Mouse (Mus musculus): ENCODE measurements around the gene Prkaa1. TPM values are rescaled to one million over a fixed set of nuclear protein-coding genes. Genes with fewer than 3 reads are reported as not detected.
A peak's percentile ranks its signal among the peaks of the same experiment; 100 is the strongest.
"Not testable (repeated sequence)": the region's sequence is repeated elsewhere in the genome, so short reads cannot be mapped to it uniquely, and the experiment has no call there.

The Prkaa1 gene
- total RNA-seq, 2 experiments from 2014 or later: 10.0 to 12.7 TPM

DNA sequence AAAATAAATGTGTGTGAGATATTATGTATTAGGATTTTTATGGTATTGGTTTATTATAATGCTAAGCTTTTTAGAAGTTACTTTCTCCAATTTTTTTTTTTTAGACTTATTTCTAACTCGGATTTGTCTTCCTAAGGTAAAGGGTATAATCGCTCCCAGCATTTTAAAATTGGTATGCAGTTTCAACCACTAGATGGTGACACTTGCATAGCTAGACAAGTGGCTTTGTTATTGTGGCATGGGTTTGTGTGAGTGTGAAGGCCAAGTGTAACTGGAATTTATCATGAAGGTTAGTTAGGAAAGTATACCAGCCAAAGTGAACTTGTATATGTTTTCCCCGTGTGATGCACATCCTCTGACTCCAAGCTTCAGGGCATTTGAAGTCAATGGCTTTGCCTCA lies 50.2 kb downstream of the Prkaa1 start:
- Histone ChIP-seq H3K27ac (no peak overlapping the region), H3K4me3 (no peak overlapping the region)
- intact Hi-C loops (cut with DNase I): no loop called here
- TF ChIP-seq CTCF (IDR thresholded peaks at IDR 0.05): peak; percentile 66
- DNase-seq: no peak

DNA sequence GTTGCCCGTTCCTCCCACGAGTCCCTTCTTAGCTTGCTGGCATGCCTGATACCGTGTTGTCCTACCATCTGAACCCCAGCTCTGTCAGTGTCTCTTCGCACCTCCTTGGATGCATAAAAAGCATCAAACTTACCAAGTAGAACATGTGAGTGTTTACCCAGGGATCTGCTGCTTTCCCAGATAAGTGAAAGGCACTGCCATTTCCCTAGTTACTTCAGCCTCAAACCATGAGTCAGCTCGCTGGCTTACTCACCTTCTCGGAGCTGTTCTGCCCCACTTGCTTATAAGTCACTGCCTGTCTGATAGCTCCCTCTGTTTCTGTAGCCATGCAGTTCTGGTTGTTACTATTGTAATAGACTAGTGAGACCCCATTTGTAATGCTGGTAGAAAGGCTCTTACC lies 50.8 kb downstream of the Prkaa1 start:
- Histone ChIP-seq H3K4me3 (no peak overlapping the region), H3K27ac (no peak overlapping the region)
- DNase-seq: no peak
- TF ChIP-seq CTCF (IDR thresholded peaks at IDR 0.05): no peak
- intact Hi-C loops (cut with DNase I): no loop called here

- DNase-seq: no peak
- no peak for TF ChIP-seq CTCF (IDR thresholded peaks at IDR 0.05)
- H3K27ac ChIP-seq: no peak overlapping the region
- H3K4me3 ChIP-seq: no peak overlapping the region
- intact Hi-C loops (cut with DNase I): no loop called here
Observed at GRCm38 (mm10) chr15:5194931-5195330, 51.3 kb downstream of the Prkaa1 start.

- peak overlapping the region; percentile 16; the same call in 1 of the 2 replicates for H3K27ac ChIP-seq
- DNase-seq: no peak
- H3K4me3 ChIP-seq: no peak overlapping the region
- intact Hi-C loops (cut with DNase I): no loop called here
- no peak for TF ChIP-seq CTCF (IDR thresholded peaks at IDR 0.05)
Observed at GRCm38 (mm10) chr15:5195987-5196514, 52.4 kb downstream of the Prkaa1 start.

- Histone ChIP-seq H3K27ac (peak overlapping the region; percentile 16; the same call in 1 of the 2 replicates), H3K4me3 (no peak overlapping the region)
- peak; percentile 34 for DNase-seq
- TF ChIP-seq CTCF (IDR thresholded peaks at IDR 0.05): no peak
- intact Hi-C loops (cut with DNase I): no loop called here
Observed at GRCm38 (mm10) chr15:5196691-5197090, 53.0 kb downstream of the Prkaa1 start.

GRCm38 (mm10) chr15:5205222-5205621 lies 61.6 kb downstream of the Prkaa1 start:
- Histone ChIP-seq H3K4me3 (no peak overlapping the region), H3K27ac (no peak overlapping the region)
- TF ChIP-seq CTCF (IDR thresholded peaks at IDR 0.05): no peak
- DNase-seq: no peak
- intact Hi-C loops (cut with DNase I): no loop called here

- no peak overlapping the region for H3K4me3 ChIP-seq
- no peak overlapping the region for H3K27ac ChIP-seq
- DNase-seq: no peak
- TF ChIP-seq CTCF (IDR thresholded peaks at IDR 0.05): no peak
- intact Hi-C loops (cut with DNase I): no loop called here
Observed at GRCm38 (mm10) chr15:5209116-5209515, 65.5 kb downstream of the Prkaa1 start.

DNA sequence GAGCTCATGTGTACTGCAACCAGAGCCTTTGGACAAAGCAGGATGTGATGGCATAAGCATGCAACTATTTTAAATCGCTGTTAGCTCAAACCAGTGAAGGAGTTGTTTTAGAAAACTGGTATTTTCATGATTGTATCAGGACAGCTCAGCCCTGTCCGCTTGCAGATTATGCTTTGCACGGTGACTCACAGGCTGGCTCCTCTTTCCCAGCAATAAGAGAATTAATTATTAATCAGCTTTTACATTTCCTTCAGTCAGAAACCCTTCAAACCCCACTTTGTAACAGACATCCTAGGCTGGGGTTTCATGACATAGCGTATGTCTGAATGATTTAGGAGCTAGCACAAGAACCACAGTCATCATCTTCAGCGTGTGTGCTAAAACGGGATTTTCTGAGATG lies 76.8 kb downstream of the Prkaa1 start:
- H3K27ac ChIP-seq: no peak overlapping the region
- intact Hi-C loops (cut with DNase I): no loop called here
- no peak overlapping the region for H3K4me3 ChIP-seq
- DNase-seq: no peak
- TF ChIP-seq CTCF (IDR thresholded peaks at IDR 0.05): no peak

- H3K4me3 ChIP-seq; intact Hi-C loops (cut with DNase I); H3K27ac ChIP-seq; DNase-seq: not testable (repeated sequence)
Observed at GRCm38 (mm10) chr15:5230746-5231145, 87.1 kb downstream of the Prkaa1 start.

Other genes with a start within 250 kb of the Prkaa1 start
- not detected for gene Mroh2b, start 245.1 kb upstream of the Prkaa1 start, total RNA-seq (2021)
- 1 to 10 TPM; 1.1 to 8.6 TPM for gene C7, start 80.1 kb upstream of the Prkaa1 start, total RNA-seq (2021)
- gene Card6, start 35.3 kb upstream of the Prkaa1 start, total RNA-seq (2021): 1 to 10 TPM; 1.9 to 2.0 TPM
- gene Rpl37, start 27.2 kb upstream of the Prkaa1 start, total RNA-seq (2021): 100 to 1,000 TPM; 178 to 188 TPM
- gene Ttc33, start 41.7 kb downstream of the Prkaa1 start, total RNA-seq (2021): 10 to 100 TPM; 61.6 to 67.4 TPM
- gene Ptger4, start 100.3 kb downstream of the Prkaa1 start, total RNA-seq (2021): 1 to 10 TPM; 1.2 to 1.9 TPM

Data from gastrocnemius, adult 2 months (tissue).